Mouse (Mus musculus) liver, adult 2 months (tissue): ENCODE data around the gene Gm12166.

Experiments
- CTCF ChIP-seq: fragments of 200-500 bp; IDR thresholded peaks from 2 replicates; pipeline ENCODE4 v1.5.1; 2011; ENCODE audit warnings: low read depth, low read length, control low read depth
- POLR2A ChIP-seq: fragments of 200-500 bp; IDR thresholded peaks from 2 replicates; pipeline ENCODE4 v1.6.1; 2011; ENCODE audit warnings: low read length, control low read depth; ENCODE audit not compliant: insufficient read depth; ENCODE audit errors: extremely low read depth

GRCm38 (mm10) chr11:46016061-46016460, 36.1 kb downstream of the Gm12166 start:
- TF ChIP-seq CTCF (peak; percentile 46; the same call in 1 of the 2 replicates), POLR2A (no peak)
